Mouse (Mus musculus) ES-Bruce4 (cell line): Measurements from ENCODE around the gene D230025D16Rik.

Experiments
- CTCF ChIP-seq: IDR thresholded peaks from one replicate; pipeline ENCODE4 v1.8.1; 2011; ENCODE audit warnings: low read depth, low read length
- EP300 ChIP-seq: IDR thresholded peaks from 2 replicates; pipeline ENCODE4 v1.6.1; 2011; ENCODE audit warnings: low read depth, low read length; ENCODE audit not compliant: insufficient read depth
- POLR2A ChIP-seq: IDR thresholded peaks from one replicate; pipeline ENCODE4 v1.8.1; 2011; ENCODE audit warnings: low read length; ENCODE audit not compliant: insufficient read depth

DNA sequence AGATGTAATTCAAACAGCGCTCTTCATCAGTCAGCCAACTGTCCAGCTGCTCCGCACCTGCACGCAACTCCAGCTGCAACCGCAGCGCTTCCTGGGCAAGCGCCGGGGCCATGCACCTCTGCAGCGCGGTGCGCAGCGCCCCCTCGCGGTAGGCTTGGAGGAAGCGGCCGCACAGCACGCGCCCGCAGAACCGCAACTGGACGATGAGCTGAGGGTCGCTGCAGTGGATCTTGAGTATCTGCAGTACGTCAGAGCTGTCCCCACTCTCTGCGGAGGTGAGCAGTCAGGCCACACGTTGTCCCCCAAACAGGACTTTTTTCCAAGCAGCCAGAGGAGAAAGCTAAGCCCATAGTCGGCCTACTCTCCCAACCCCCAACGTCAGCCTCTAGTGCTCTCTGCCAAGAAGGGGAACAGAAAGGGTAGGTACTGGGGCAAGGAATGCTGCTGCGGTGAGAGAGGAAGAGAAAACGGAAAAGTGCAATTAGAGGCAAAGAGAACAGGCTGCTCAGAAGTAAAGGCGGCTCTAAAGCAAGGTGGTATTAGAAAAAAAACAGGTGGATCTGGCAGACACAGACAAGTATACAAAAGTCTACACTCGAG lies 34.9 kb downstream of the D230025D16Rik start:
- TF ChIP-seq CTCF (peak; percentile 96), POLR2A (no peak), EP300 (0 out of 2 replicates have a peak, but pooled peaks have one; percentile 51)
